Mouse (Mus musculus): ENCODE measurements around the gene Lctl. TPM values are rescaled to one million over a fixed set of nuclear protein-coding genes. Genes with fewer than 3 reads are reported as not detected.

Lctl gene
- total and polyA plus RNA-seq, 3 experiments = 0.21 to 0.38 TPM; not detected in 1

DNA sequence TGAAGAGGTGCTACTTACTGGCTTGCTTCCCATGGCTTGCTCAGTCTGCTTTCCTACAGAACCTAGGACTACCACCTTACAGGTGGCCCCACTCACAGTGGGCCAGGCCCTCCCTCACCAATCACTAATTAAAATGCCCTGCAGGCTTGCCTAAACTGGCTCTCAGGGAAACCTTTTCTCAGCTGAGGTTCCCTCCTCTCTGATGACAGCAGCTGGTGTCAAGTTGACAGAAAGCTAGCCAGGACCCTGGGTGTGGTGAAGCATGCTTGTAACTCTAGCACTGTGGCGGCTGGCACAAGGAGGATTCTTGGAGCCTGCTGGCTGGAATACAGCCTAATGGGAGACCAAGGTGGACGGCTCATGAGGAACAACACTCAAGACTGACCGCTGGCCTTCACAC, 8.4 kb downstream of the Lctl start:
- no peaks in the 10 kb centered on the region for H3K36me3 ChIP-seq (replicated peaks in 1 of 2; ENCODE audit: control insufficient read depth in 1 of 2, insufficient read depth in 1 of 2, low read length in 1 of 2)
- H3K4me3 ChIP-seq (replicated peaks in 1 of 3; ENCODE audit: low read depth in 2 of 3, low read length in 2 of 3, poor library complexity in 1 of 3) = no peak overlapping the region
- in situ Hi-C loops (cut with MboI; ENCODE audit: low pct_ligation_motif_present, low pct_unique_long_range_greater_than_20kb, low sequenced_read_pairs) (no loop called here), dilution Hi-C loops (cut with MboI; ENCODE audit: extremely low pct_ligation_motif_present, extremely low pct_unique_long_range_greater_than_20kb, low sequenced_read_pairs) (no loop called here)
- no peak overlapping the region for H3K9ac ChIP-seq (ENCODE audit: insufficient read depth, low read depth)
- TF ChIP-seq MEF2A (IDR thresholded peaks at IDR 0.05; ENCODE audit: borderline replicate concordance, low read depth, low read length) (no peak), ZNF384 (IDR thresholded peaks at IDR 0.05; ENCODE audit: low read depth, low read length) (no peak), RAD21 (IDR thresholded peaks at IDR 0.05; ENCODE audit: low read depth, low read length) (no peak), UBTF (IDR thresholded peaks at IDR 0.05; ENCODE audit: low read depth, low read length) (no peak), EP300 (IDR thresholded peaks at IDR 0.05; ENCODE audit: low read length) (no peak), GABPA (IDR thresholded peaks at IDR 0.05; ENCODE audit: insufficient replicate concordance, low read depth, low read length) (no peak), POLR2AphosphoS2 (IDR thresholded peaks at IDR 0.05; ENCODE audit: low read depth, low read length) (no peak), ZC3H11A (IDR thresholded peaks at IDR 0.05; ENCODE audit: low read depth, low read length) (no peak), SMC3 (IDR thresholded peaks at IDR 0.05; ENCODE audit: low read depth, low read length) (no peak), MYC (IDR thresholded peaks at IDR 0.05; ENCODE audit: low read depth, low read length) (no peak), NRF1 (IDR thresholded peaks at IDR 0.05; ENCODE audit: low read depth, low read length) (no peak), POLR2A (IDR thresholded peaks at IDR 0.05; ENCODE audit: low read depth, low read length) (no peak), MAFK (IDR thresholded peaks at IDR 0.05; ENCODE audit: insufficient replicate concordance, low read length) (no peak), JUND (conservative IDR thresholded peaks at IDR 0.05; ENCODE audit: low read depth, low read length) (no peak), JUN (IDR thresholded peaks at IDR 0.05; ENCODE audit: insufficient read depth, low read depth, low read length) (no peak), USF2 (conservative IDR thresholded peaks at IDR 0.05; ENCODE audit: low read depth, low read length) (no peak)
- peaks cover 5% of the 10 kb centered on the region for H3K9me3 ChIP-seq (replicated peaks; ENCODE audit: low read length)
- H3K4me1 ChIP-seq (ENCODE audit: control insufficient read depth in 1 of 2, insufficient read depth in 2 of 2) = 0 out of 4 replicates have a peak, but pooled peaks cover 0 to 3% of the 10 kb centered on the region in 2 experiments
- H3K4me2 ChIP-seq (ENCODE audit: insufficient read depth, low read depth, poor library complexity, severe bottlenecking) = no peak overlapping the region
- H3K27me3 ChIP-seq (replicated peaks) = no peaks in the 10 kb centered on the region
- DNase-seq (ENCODE audit: extremely low read depth) = no peak
- H3K79me2 ChIP-seq (replicated peaks; ENCODE audit: control insufficient read depth, extremely low read depth, insufficient read depth, poor library complexity, severe bottlenecking) = no peaks in the 10 kb centered on the region
- H3K27ac ChIP-seq (ENCODE audit: insufficient read depth, low read depth) = no peak overlapping the region

DNA sequence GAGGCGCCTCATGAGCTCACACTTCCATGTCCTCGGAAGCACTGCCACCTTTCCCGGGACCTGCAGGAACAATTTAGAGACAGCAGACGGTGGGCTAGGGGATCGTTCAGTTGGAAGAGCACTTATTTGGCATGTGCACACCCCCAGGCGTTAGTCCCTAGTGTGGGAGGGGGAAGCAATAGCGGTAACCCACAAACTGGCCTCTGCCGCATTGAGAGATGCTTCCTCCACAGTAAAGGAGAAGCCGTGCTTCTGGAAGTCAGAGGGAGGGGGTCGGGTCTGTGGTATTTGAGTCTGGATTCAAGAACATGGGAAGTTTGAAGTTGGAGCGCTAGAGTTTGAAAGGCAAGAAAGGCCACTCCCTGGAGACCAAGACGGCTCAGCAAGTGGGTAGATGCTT, 9.2 kb downstream of the Lctl start:
- no peaks in the 10 kb centered on the region for H3K36me3 ChIP-seq (replicated peaks in 1 of 2; ENCODE audit: control insufficient read depth in 1 of 2, insufficient read depth in 1 of 2, low read length in 1 of 2)
- H3K4me1 ChIP-seq (ENCODE audit: control insufficient read depth in 1 of 2, insufficient read depth in 2 of 2) = 0 out of 4 replicates have a peak, but pooled peaks cover 0 to 1% of the 10 kb centered on the region in 2 experiments
- TF ChIP-seq NRF1 (IDR thresholded peaks at IDR 0.05; ENCODE audit: low read depth, low read length) (no peak), CHD1 (IDR thresholded peaks at IDR 0.05; ENCODE audit: low read depth, low read length) (no peak), TBP (conservative IDR thresholded peaks at IDR 0.05; ENCODE audit: low read depth, low read length) (no peak), CTCF (conservative IDR thresholded peaks at IDR 0.05 in 1 of 2, IDR thresholded peaks at IDR 0.05 in 1 of 2; ENCODE audit: low read depth in 2 of 2, low read length in 2 of 2) (no peak), PAX5 (IDR thresholded peaks at IDR 0.05; ENCODE audit: low read length) (no peak), KAT2A (IDR thresholded peaks at IDR 0.05; ENCODE audit: insufficient replicate concordance, low read length) (no peak), JUN (IDR thresholded peaks at IDR 0.05; ENCODE audit: insufficient read depth, low read depth, low read length) (no peak), NELFE (IDR thresholded peaks at IDR 0.05; ENCODE audit: low read depth, low read length) (no peak)
- H3K27me3 ChIP-seq (replicated peaks) = no peaks in the 10 kb centered on the region
- no peak overlapping the region for H3K27ac ChIP-seq (ENCODE audit: insufficient read depth, low read depth)
- no peak overlapping the region for H3K4me3 ChIP-seq (replicated peaks in 1 of 3; ENCODE audit: low read depth in 2 of 3, low read length in 2 of 3, poor library complexity in 1 of 3)
- dilution Hi-C loops (cut with MboI; ENCODE audit: extremely low pct_ligation_motif_present, extremely low pct_unique_long_range_greater_than_20kb, low sequenced_read_pairs) = no loop called here
- in situ Hi-C loops (cut with MboI; ENCODE audit: low pct_ligation_motif_present, low pct_unique_long_range_greater_than_20kb, low sequenced_read_pairs) = no loop called here
- peaks cover 5% of the 10 kb centered on the region for H3K9me3 ChIP-seq (replicated peaks; ENCODE audit: low read length)
- no peaks in the 10 kb centered on the region for H3K79me2 ChIP-seq (replicated peaks; ENCODE audit: control insufficient read depth, extremely low read depth, insufficient read depth, poor library complexity, severe bottlenecking)
- H3K4me2 ChIP-seq (ENCODE audit: insufficient read depth, low read depth, poor library complexity, severe bottlenecking) = no peak overlapping the region
- DNase-seq (ENCODE audit: extremely low read depth) = no peak
- H3K9ac ChIP-seq (ENCODE audit: insufficient read depth, low read depth) = no peak overlapping the region
